Mouse (Mus musculus): ENCODE results near the gene Ptpn1.

DNA sequence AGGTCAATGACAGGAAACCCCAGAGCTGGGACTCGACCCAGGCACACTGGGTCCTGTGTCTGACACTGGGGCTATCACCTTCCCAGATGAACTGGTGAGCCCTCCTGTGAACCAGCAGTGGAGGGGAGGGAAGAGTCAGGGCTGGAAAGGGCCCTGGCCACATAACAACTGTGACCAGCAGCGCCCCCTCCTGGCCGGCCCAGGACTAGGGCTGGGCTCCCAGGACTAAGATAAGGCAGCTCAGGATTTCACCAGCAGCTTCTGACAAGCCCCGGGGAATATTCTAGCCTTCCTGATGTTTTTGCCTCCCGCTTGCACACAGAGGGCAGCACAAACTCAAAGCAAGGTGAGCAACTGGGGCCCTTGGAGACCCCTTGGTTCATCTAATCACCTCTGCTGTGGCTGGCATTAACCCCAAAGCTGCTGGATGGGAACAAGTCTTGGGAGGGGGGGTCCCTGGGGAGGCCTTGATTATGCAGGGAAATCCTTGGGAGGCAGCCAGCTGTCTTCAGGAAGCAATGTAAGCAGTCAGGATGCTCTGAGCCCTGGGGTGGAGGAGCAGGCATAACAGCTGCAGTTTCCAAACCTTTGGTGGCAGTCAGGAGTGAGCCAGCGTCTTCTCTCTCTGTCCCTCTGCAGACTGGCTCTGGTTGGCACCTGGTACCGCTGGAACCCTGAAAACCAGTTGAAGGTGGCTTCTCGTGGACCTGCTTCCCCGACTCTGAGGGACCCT is 78.2 kb downstream of the Ptpn1 start, which contains the start of gene Ripor3:
- TF ChIP-seq CTCF (conservative IDR thresholded peaks at IDR 0.05; ENCODE audit: low read length) (peak; percentile 54), POU5F1 (IDR thresholded peaks at IDR 0.05; ENCODE audit: borderline replicate concordance, low read length) (no peak), NANOG (IDR thresholded peaks at IDR 0.05; ENCODE audit: borderline replicate concordance, low read length) (no peak)

Measured in E14TG2a.4 (cell line).